Mouse (Mus musculus) hindbrain, postnatal 0 days (tissue): ENCODE results near the gene Gm10722. TPM values are rescaled to one million over a fixed set of nuclear protein-coding genes. Genes with fewer than 3 reads are reported as not detected.
"Not testable (repeated sequence)": the region's sequence is repeated elsewhere in the genome, so short reads cannot be mapped to it uniquely, and the experiment has no call there.

Source experiments
- ATAC-seq: fragments of 200-750 bp; cut with Nextera tagmentation; 2 replicates; pipeline ENCODE4 v1.8.0; 2017; ENCODE audit warnings: mild to moderate bottlenecking, moderate TSS enrichment, moderate library complexity
- DNase-seq: peaks from one replicate; pipeline ENCODE4 v3.0.0-alpha.2; 2015; ENCODE audit warnings: low spot score
- H3K27ac ChIP-seq: fragments of 300-500 bp; sonication (generic); 2 replicates; pipeline ENCODE4 v1.5.1; 2014; ENCODE audit warnings: mild to moderate bottlenecking
- H3K27me3 ChIP-seq: fragments of 300-500 bp; sonication (generic); 2 replicates; pipeline ENCODE4 v1.6.1; 2014; ENCODE audit warnings: low read length, mixed read lengths; ENCODE audit not compliant: insufficient read depth
- H3K36me3 ChIP-seq: fragments of 300-500 bp; sonication (generic); 2 replicates; pipeline ENCODE4 v1.6.1; 2014; ENCODE audit warnings: low read length, mixed read lengths; ENCODE audit not compliant: insufficient read depth
- H3K4me1 ChIP-seq: fragments of 300-500 bp; sonication (generic); 2 replicates; pipeline ENCODE4 v1.6.1; 2014; ENCODE audit warnings: antibody characterized with exemption, low read length, mixed read lengths; ENCODE audit not compliant: insufficient read depth
- H3K4me2 ChIP-seq: fragments of 300-500 bp; sonication (generic); 2 replicates; pipeline ENCODE4 v1.6.1; 2014; ENCODE audit warnings: low read depth, mild to moderate bottlenecking, low read length, moderate library complexity, mixed read lengths
- H3K4me3 ChIP-seq: fragments of 300-500 bp; sonication (generic); 2 replicates; pipeline ENCODE4 v1.5.1; 2014; ENCODE audit warnings: low read length
- H3K9ac ChIP-seq: fragments of 300-500 bp; sonication (generic); replicated peaks from 2 replicates; pipeline ENCODE4 v1.6.1; 2014; ENCODE audit warnings: mild to moderate bottlenecking, low read length, moderate library complexity, mixed read lengths
- H3K9me3 ChIP-seq: fragments of 300-500 bp; sonication (generic); 2 replicates; pipeline ENCODE4 v1.6.1; 2016; ENCODE audit warnings: low read length, mixed read lengths
- WGBS: fragments of 180-500 bp; shearing (Covaris S2); extraction: QIAGEN DNeasy Blood & Tissue Kit; methylation state at CpG from one replicate; pipeline ENCODE4 v1.1.7; 2014; 5-methylcytosine and 5-hydroxymethylcytosine counted together
- polyA plus RNA-seq: library from polyadenylated mRNA; unstranded; fragments of >200 nt; fragmentation: Nextera tagmentation; extraction: Ambion mirVana; gene quantifications from 2 replicates; pipeline ENCODE4 v1.2.1, GENCODE M21; 2015
- total RNA-seq: library from RNA; depleted of rRNA; stranded (reverse); fragments of >200 nt; gene quantifications from 2 replicates; pipeline ENCODE4 v1.2.3, GENCODE M21; 2014

Gm10722 gene
- total and polyA plus RNA-seq, 2 experiments from 2014 or later = not detected

DNA sequence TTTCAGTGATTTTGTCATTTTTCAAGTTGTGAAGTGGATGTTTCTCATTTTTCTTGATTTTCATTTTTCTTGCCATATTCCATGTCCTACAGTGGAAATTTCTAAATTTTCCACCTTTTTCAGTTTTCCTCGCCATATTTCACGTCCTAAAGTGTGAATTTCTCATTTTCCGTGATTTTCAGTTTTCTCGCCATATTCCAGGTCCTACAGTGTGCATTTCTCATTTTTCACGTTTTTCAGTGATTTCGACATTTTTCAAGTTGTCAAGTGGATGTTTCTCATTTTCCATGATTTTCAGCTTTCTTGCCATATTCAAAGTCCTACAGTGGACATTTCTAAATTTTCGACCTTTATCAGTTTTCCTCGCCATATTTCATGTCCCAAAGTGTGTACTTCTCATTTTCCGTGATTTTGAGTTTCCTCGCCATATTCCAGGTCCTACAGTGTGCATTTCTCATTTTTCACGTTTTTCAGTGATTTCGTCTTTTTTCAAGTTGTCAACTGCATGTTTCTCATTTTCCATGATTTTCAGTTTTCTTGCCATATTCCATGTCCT, 24.3 kb downstream of the Gm10722 start, which contains the start of gene Gm10717:
Gene Gm10717, plus strand, starts transcription at position 506 of the 556 bp plus-strand sequence.
- H3K27ac ChIP-seq, H3K9ac ChIP-seq, H3K9me3 ChIP-seq, ATAC-seq, H3K4me1 ChIP-seq, H3K27me3 ChIP-seq, DNase-seq, H3K4me2 ChIP-seq, H3K4me3 ChIP-seq, H3K36me3 ChIP-seq: not testable (repeated sequence)
- WGBS = 73% methylated on average over 12 of the region's 12 CpGs

DNA sequence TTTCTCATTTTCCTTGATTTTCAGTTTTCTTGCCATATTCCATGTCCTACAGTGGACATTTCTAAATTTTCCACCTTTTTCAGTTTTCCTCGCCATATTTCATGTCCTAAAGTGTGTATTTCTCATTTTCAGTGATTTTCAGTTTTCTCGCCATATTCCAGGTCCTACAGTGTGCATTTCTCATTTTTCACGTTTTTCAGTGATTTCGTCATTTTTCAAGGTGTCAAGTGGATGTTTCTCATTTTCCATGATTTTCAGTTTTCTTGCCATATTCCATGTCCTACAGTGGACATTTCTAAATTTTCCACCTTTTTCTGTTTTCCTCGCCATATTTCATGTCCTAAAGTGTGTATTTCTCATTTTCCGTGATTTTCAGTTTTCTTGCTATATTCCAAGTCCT, 24.9 kb downstream of the Gm10722 start:
- not testable (repeated sequence) for H3K4me2 ChIP-seq, H3K9ac ChIP-seq, H3K9me3 ChIP-seq, H3K27ac ChIP-seq, DNase-seq, ATAC-seq, H3K4me3 ChIP-seq, H3K27me3 ChIP-seq, H3K36me3 ChIP-seq, H3K4me1 ChIP-seq
- 65% methylated on average over 4 of the region's 6 CpGs for WGBS

DNA sequence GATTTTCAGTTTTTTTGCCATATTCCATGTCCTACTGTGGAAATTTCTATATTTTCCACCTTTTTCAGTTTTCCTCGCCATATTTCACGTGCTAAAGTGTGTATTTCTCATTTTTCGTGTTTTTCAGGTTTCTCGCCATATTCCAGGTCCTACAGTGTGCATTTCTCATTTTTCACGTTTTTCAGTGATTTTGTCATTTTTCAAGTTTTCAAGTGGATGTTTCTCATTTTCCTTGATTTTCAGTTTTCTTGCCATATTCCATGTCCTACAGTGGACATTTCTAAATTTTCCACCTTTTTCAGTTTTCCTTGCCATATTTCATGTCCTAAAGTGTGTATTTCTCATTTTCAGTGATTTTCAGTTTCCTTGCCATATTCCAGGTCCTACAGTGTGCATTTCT, 25.4 kb downstream of the Gm10722 start:
- H3K9me3 ChIP-seq, H3K4me1 ChIP-seq, H3K4me2 ChIP-seq, H3K36me3 ChIP-seq, DNase-seq, H3K4me3 ChIP-seq, ATAC-seq, H3K27ac ChIP-seq, H3K9ac ChIP-seq, H3K27me3 ChIP-seq: not testable (repeated sequence)
- WGBS = 76% methylated on average over 5 of the region's 5 CpGs

DNA sequence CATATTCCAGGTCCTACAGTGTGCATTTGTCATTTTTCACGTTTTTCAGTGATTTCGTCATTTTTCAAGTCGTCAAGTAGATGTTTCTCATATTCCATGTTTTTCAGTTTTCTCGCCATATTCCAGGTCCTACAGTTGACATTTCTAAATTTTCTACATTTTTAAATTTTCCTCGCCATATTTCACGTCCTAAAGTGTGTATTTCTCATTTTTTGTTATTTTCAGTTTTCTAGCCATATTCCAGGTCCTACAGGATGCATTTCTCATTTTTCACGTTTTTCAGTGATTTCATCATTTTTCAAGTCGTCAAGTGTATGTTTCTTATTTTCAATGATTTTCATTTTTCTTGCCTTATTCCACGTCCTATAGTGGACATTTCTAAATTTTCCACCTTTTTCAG, 26.0 kb downstream of the Gm10722 start:
- not testable (repeated sequence) for H3K27me3 ChIP-seq, DNase-seq, H3K36me3 ChIP-seq, ATAC-seq, H3K4me1 ChIP-seq, H3K4me2 ChIP-seq, H3K9me3 ChIP-seq, H3K4me3 ChIP-seq, H3K9ac ChIP-seq, H3K27ac ChIP-seq
- 68% methylated on average over 9 of the region's 9 CpGs for WGBS

DNA sequence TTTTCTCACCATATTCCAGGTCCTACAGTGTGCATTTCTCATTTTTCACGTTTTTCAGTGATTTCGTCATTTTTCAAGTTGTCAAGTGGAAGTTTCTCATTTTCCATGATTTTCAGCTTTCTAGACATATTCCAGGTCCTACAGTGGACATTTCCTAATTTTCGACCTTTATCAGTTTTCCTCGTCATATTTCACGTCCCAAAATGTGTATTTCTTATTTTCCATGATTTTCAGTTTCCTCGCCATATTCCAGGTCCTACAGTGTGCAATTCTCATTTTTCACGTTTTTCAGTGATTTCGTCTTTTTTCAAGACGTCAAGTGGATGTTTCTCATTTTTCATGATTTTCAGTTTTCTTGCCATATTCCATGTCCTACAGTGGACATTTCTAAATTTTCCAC, 26.5 kb downstream of the Gm10722 start:
- DNase-seq = peak; percentile 66
- WGBS = 73% methylated on average over 9 of the region's 9 CpGs
- H3K36me3 ChIP-seq, H3K9me3 ChIP-seq, ATAC-seq, H3K4me3 ChIP-seq, H3K4me1 ChIP-seq, H3K27me3 ChIP-seq, H3K4me2 ChIP-seq, H3K27ac ChIP-seq, H3K9ac ChIP-seq: not testable (repeated sequence)

DNA sequence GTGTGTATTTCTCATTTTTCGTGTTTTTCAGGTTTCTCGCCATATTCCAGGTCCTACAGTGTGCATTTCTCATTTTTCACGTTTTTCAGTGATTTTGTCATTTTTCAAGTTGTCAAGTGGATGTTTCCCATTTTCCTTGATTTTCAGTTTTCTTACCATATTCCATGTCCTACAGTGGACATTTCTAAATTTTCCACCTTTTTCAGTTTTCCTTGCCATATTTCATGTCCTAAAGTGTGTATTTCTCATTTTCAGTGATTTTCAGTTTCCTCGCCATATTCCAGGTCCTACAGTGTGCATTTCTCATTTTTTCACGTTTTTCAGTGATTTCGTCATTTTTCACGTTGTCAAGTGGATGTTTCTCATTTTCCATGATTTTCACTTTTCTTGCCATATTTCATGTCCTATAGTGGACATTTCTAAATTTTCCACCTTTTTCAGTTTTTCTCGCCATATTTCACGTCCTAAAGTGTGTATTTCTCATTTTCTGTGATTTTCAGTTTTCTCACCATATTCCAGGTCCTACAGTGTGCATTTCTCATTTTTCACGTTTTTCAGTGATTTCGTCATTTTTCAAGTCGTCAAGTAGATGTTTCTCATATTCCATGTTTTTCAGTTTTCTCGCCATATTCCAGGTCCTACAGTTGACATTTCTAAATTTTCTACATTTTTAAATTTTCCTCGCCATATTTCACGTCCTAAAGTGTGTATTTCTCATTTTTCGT, 28.7 kb downstream of the Gm10722 start:
- H3K27ac ChIP-seq, H3K9ac ChIP-seq, H3K4me1 ChIP-seq, H3K27me3 ChIP-seq, DNase-seq, ATAC-seq, H3K4me3 ChIP-seq, H3K4me2 ChIP-seq, H3K36me3 ChIP-seq, H3K9me3 ChIP-seq: not testable (repeated sequence)
- 65% methylated on average over 12 of the region's 16 CpGs for WGBS

DNA sequence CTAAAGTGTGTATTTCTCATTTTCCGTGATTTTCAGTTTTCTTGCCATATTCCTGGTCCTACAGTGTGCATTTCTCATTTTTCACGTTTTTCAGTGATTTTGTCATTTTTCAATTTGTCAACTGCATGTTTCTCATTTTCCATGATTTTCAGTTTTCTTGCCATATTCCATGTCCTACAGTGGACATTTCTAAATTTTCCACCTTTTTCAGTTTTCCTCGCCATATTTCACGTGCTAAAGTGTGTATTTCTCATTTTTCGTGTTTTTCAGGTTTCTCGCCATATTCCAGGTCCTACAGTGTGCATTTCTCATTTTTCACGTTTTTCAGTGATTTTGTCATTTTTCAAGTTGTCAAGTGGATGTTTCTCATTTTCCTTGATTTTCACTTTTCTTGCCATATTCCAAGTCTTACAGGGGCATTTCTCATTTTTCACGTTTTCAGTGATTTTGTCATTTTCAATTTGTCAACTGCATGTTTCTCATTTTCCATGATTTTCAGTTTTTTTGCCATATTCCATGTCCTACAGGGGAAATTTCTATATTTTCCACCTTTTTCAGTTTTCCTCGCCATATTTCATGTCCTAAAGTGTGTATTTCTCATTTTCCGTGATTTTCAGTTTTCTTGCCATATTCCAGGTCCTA, 30.1 kb downstream of the Gm10722 start:
- ATAC-seq = peak; percentile 54; the same call in 1 of the 2 replicates
- peak; percentile 92 for DNase-seq
- H3K4me1 ChIP-seq, H3K36me3 ChIP-seq, H3K4me3 ChIP-seq, H3K27ac ChIP-seq, H3K27me3 ChIP-seq, H3K9me3 ChIP-seq, H3K4me2 ChIP-seq, H3K9ac ChIP-seq: not testable (repeated sequence)
- WGBS = 66% methylated on average over 2 of the region's 10 CpGs

DNA sequence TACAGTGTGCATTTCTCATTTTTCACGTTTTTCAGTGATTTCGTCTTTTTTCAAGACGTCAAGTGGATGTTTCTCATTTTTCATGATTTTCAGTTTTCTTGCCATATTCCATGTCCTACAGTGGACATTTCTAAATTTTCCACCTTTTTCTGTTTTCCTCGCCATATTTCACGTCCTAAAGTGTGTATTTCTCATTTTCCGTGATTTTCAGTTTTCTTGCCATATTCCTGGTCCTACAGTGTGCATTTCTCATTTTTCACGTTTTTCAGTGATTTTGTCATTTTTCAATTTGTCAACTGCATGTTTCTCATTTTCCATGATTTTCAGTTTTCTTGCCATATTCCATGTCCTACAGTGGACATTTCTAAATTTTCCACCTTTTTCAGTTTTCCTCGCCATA, 33.6 kb downstream of the Gm10722 start, which contains the start of gene Gm17535:
Gene Gm17535, plus strand, starts transcription at position 301 of the 400 bp plus-strand sequence.
- WGBS = no CpG with 5 or more reads among the region's 8 CpGs

DNA sequence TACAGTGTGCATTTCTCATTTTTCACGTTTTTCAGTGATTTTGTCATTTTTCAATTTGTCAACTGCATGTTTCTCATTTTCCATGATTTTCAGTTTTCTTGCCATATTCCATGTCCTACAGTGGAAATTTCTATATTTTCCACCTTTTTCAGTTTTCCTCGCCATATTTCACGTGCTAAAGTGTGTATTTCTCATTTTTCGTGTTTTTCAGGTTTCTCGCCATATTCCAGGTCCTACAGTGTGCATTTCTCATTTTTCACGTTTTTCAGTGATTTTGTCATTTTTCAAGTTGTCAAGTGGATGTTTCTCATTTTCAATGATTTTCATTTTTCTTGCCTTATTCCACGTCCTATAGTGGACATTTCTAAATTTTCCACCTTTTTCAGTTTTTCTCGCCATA, 35.9 kb downstream of the Gm10722 start, which contains the start of gene Gm10715:
Gene Gm10715, plus strand, starts transcription at position 301 of the 400 bp plus-strand sequence.
- not testable (repeated sequence) for H3K4me2 ChIP-seq, DNase-seq, H3K4me1 ChIP-seq, ATAC-seq, H3K9ac ChIP-seq, H3K36me3 ChIP-seq, H3K27me3 ChIP-seq, H3K27ac ChIP-seq, H3K4me3 ChIP-seq, H3K9me3 ChIP-seq
- WGBS = 73% methylated on average over 6 of the region's 8 CpGs

More for the DNA sequence above, 33.6 kb downstream of the Gm10722 start, which contains the start of gene Gm17535:
- not testable (repeated sequence) for H3K4me3 ChIP-seq, H3K4me1 ChIP-seq, H3K36me3 ChIP-seq, ATAC-seq, DNase-seq, H3K9ac ChIP-seq, H3K9me3 ChIP-seq, H3K4me2 ChIP-seq, H3K27ac ChIP-seq, H3K27me3 ChIP-seq

DNA sequence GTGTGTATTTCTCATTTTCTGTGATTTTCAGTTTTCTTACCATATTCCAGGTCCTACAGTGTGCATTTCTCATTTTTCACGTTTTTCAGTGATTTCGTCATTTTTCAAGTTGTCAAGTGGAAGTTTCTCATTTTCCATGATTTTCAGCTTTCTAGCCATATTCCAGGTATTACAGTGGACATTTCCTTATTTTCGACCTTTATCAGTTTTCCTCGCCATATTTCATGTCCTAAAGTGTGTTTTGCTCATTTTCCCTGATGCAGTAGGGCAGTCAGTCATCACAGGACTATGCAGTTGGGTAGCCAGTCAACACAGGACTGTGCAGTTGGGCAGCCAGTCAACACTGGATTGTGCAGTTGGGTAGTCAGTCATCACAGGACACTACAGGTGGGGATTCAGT, 37.4 kb downstream of the Gm10722 start:
- H3K4me2 ChIP-seq, H3K27me3 ChIP-seq, ATAC-seq, H3K36me3 ChIP-seq, H3K4me3 ChIP-seq, H3K9ac ChIP-seq, H3K27ac ChIP-seq, H3K4me1 ChIP-seq, H3K9me3 ChIP-seq: not testable (repeated sequence)
- DNase-seq = peak; percentile 1
- WGBS = 59% methylated on average over 4 of the region's 4 CpGs
